Mouse (Mus musculus): Measurements from ENCODE around the gene Cry2. TPM values are rescaled to one million over a fixed set of nuclear protein-coding genes. Genes with fewer than 3 reads are reported as not detected.
A peak's percentile ranks its signal among the peaks of the same experiment; 100 is the strongest.

Gene Cry2
- total and polyA plus RNA-seq, 2 experiments from 2014 or later = 45.5 to 52.0 TPM

DNA sequence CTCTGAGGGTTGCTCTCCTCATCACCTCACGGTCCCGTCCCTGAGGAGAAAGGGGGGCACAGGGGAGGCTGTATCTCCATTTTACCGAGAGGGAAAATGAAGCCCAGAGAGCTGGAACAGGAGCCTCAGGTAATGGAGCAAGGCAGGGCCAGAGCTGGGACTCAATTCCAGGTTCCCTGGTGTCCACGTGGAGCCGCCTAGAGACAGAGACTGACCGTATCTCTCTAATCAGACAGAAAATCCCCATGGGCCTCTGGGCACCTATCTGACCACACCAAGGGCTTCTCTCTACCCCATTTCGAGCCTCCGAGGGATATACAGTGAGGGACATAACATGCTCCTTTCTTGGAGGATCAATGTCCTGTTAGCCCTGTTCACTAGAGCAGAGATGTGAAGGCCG lies 10.7 kb downstream of the Cry2 start:
- ATAC-seq = no peak
- Histone ChIP-seq H3K27me3 (ENCODE audit: insufficient read depth, low read length) (no peaks in the 10 kb centered on the region), H3K4me3 (ENCODE audit: low read length) (no peak overlapping the region), H3K9ac (replicated peaks; ENCODE audit: low read length) (no peak overlapping the region), H3K4me1 (ENCODE audit: insufficient read depth, low read length) (peaks cover 39% of the 10 kb centered on the region), H3K4me2 (ENCODE audit: low read depth, low read length) (no peak overlapping the region), H3K36me3 (ENCODE audit: insufficient read depth, low read length) (peaks cover 45% of the 10 kb centered on the region; the same call in 1 of the 2 replicates), H3K27ac (peak overlapping the region; percentile 85; the same call in 1 of the 2 replicates), H3K9me3 (ENCODE audit: low read length) (no peaks in the 10 kb centered on the region)
- no peak for DNase-seq (ENCODE audit: low spot score)
- WGBS = 83% methylated on average over 9 of the region's 9 CpGs
- TF ChIP-seq CTCF (IDR thresholded peaks at IDR 0.05; ENCODE audit: low read depth) = no peak

DNA sequence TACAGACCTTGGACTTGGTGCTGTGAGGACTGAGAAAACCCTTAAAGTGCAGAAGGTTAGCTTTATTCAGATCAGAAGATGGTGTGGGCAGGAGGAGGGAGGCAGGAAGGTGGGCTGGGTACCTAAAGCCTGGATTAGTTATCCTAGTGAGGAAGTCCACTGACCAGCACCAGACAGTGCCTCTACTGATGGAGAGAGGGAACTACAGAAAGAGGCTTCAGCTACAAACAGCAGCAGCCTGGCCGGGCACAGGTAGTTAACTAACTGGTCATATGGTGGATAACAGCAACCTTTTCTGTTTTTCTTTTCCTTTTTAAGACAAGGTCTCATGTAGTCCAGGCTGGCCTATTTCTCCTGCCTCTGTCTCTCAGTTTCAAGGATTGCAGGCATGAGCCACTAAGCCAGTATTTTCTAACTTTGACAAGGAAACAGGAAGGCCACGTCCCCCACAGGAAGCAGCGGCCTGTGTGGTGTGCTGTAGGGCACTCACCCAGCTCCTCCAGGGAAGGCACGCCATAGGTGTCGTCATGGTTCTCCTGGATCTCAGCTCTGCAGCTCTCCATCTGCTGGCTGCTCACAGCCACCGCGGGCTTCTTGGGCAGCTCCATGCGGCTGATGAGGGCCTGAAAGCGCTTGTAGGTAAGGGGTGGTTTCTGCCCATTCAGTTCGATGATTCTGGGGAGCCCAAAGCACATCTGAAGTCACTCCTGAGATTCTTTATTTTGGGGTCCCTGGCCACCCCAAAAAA lies 11.3 kb downstream of the Cry2 start:
- TF ChIP-seq CTCF (IDR thresholded peaks at IDR 0.05; ENCODE audit: low read depth) = peak; percentile 60
- Histone ChIP-seq H3K27ac (peak overlapping the region; percentile 85; the same call in 1 of the 2 replicates), H3K36me3 (ENCODE audit: insufficient read depth, low read length) (peaks cover 50% of the 10 kb centered on the region; the same call in 1 of the 2 replicates)

DNA sequence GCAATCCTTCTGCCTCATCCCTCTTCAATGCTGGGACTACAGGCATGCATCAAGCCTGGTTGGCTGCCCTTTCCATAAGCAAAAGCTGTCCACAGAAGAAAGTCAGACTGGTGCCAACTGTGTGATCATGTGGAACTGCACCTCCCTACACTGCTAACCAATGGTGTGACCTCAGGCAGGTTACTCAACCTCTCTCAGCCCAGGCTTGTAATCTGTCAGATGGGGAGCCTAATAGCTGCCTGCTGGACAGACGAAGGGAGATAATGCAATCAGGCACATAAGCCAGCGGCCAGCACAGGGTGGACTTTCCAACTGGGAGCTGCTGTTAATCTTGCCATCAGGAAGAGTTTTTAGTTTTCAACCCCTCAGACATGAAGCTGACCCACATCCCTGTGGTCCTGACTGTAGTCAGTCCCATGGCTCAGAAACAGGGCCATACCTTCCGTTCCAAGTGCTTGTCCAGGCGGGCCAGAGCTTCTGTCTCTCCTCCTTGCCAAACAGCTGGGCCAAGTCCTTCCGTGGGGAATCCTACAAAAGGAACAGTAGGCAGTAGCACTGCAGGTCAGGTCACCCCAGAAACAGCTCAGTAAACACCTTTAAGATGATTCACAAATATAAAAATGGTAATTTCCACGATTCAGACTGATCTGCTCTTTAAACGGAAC lies 12.0 kb downstream of the Cry2 start:
- WGBS = 90% methylated on average over 7 of the region's 7 CpGs
- H3K4me3 ChIP-seq (ENCODE audit: low read length) = no peak overlapping the region
- H3K36me3 ChIP-seq (ENCODE audit: insufficient read depth, low read length) = peaks cover 57% of the 10 kb centered on the region; the same call in 1 of the 2 replicates
- no peak for TF ChIP-seq CTCF (IDR thresholded peaks at IDR 0.05; ENCODE audit: low read depth)
- H3K9ac ChIP-seq (replicated peaks; ENCODE audit: low read length) = no peak overlapping the region
- peaks cover 27% of the 10 kb centered on the region for H3K4me1 ChIP-seq (ENCODE audit: insufficient read depth, low read length)
- no peak overlapping the region for H3K27ac ChIP-seq
- H3K4me2 ChIP-seq (ENCODE audit: low read depth, low read length) = no peak overlapping the region
- DNase-seq (ENCODE audit: low spot score) = no peak
- H3K9me3 ChIP-seq (ENCODE audit: low read length) = no peaks in the 10 kb centered on the region
- no peaks in the 10 kb centered on the region for H3K27me3 ChIP-seq (ENCODE audit: insufficient read depth, low read length)
- ATAC-seq = no peak

More for the DNA sequence above, 11.3 kb downstream of the Cry2 start:
- Histone ChIP-seq H3K4me1 (ENCODE audit: insufficient read depth, low read length) (peaks cover 33% of the 10 kb centered on the region), H3K9me3 (ENCODE audit: low read length) (no peaks in the 10 kb centered on the region), H3K27me3 (ENCODE audit: insufficient read depth, low read length) (no peaks in the 10 kb centered on the region), H3K4me3 (ENCODE audit: low read length) (no peak overlapping the region), H3K9ac (replicated peaks; ENCODE audit: low read length) (no peak overlapping the region), H3K4me2 (ENCODE audit: low read depth, low read length) (no peak overlapping the region)
- WGBS = 66% methylated on average over 10 of the region's 10 CpGs
- DNase-seq (ENCODE audit: low spot score) = peak; percentile 52
- no peak; the same call in 1 of the 2 replicates for ATAC-seq

DNA sequence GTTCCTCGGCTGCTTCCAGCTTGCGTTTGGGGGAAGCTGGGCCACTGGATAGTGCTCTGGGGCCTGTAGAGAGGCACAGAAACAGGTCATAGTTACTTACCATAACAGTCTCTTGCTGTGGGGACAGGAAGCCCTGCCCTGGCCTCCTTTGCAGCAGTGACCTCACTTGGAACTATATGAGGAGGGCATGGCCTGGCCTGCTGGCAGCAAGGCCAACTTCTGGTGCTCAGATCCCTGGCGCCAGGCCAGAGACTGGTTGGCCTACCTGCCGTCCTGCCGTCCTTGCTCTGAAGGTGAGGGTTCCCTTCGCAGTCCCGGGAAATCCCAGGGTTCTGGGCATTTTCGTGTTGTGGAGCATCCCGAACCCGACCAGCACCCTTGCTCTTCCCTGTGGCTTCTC lies 22.1 kb downstream of the Cry2 start:
- no peak for TF ChIP-seq CTCF (IDR thresholded peaks at IDR 0.05; ENCODE audit: low read depth)
- WGBS = 92% methylated on average over 10 of the region's 10 CpGs
- no peak overlapping the region for H3K4me2 ChIP-seq (ENCODE audit: low read depth, low read length)

DNA sequence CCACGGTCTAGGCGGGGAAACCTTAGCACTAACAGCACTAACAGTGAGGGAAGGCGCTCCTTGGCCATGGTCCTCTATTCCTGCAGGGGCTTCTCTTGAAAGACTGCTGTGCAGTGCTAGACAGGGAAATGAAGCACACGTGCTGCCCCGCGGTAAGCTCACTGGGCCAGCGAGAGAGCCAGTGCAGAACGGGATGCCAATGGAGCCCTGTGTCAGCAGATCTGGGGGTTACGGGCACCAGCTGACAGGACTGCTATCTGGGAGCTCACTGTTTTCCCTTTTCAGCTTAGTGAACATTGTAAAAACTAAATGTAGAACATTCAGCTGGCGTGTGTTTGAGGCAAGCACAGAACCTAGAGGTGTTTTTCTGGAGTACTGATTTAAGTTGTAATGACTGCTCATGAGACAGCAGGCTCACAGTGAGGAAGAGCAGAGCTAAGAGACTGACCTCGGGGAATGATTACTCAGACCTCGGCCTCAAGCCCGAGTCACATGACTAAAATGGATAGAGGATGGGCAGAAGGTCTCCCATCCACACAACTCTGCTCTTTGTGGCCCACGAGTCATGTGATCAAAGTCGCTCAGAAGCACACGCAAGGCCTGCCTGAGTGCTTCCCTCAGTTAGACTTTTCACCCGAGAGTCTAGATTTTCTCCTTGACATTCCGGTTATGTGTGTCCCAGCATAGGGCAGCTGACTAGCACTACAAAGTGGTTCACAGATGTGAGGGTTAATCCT lies 25.4 kb downstream of the Cry2 start:
- no peak for DNase-seq (ENCODE audit: low spot score)
- Histone ChIP-seq H3K4me3 (ENCODE audit: low read length) (no peak overlapping the region), H3K9me3 (ENCODE audit: low read length) (no peaks in the 10 kb centered on the region), H3K36me3 (ENCODE audit: insufficient read depth, low read length) (peaks cover 80% of the 10 kb centered on the region), H3K4me1 (ENCODE audit: insufficient read depth, low read length) (no peaks in the 10 kb centered on the region; the same call in 1 of the 2 replicates), H3K27ac (no peak overlapping the region), H3K4me2 (ENCODE audit: low read depth, low read length) (no peak overlapping the region), H3K27me3 (ENCODE audit: insufficient read depth, low read length) (no peaks in the 10 kb centered on the region), H3K9ac (replicated peaks; ENCODE audit: low read length) (no peak overlapping the region)
- TF ChIP-seq CTCF (IDR thresholded peaks at IDR 0.05; ENCODE audit: low read depth) = no peak
- WGBS = 86% methylated on average over 18 of the region's 18 CpGs
- ATAC-seq = no peak

More for the DNA sequence above, 22.1 kb downstream of the Cry2 start:
- Histone ChIP-seq H3K27me3 (ENCODE audit: insufficient read depth, low read length) (no peaks in the 10 kb centered on the region), H3K9me3 (ENCODE audit: low read length) (no peaks in the 10 kb centered on the region), H3K27ac (no peak overlapping the region), H3K9ac (replicated peaks; ENCODE audit: low read length) (no peak overlapping the region), H3K36me3 (ENCODE audit: insufficient read depth, low read length) (peaks cover 89% of the 10 kb centered on the region), H3K4me3 (ENCODE audit: low read length) (no peak overlapping the region), H3K4me1 (ENCODE audit: insufficient read depth, low read length) (no peaks in the 10 kb centered on the region)
- ATAC-seq (no peak), DNase-seq (ENCODE audit: low spot score) (no peak)

DNA sequence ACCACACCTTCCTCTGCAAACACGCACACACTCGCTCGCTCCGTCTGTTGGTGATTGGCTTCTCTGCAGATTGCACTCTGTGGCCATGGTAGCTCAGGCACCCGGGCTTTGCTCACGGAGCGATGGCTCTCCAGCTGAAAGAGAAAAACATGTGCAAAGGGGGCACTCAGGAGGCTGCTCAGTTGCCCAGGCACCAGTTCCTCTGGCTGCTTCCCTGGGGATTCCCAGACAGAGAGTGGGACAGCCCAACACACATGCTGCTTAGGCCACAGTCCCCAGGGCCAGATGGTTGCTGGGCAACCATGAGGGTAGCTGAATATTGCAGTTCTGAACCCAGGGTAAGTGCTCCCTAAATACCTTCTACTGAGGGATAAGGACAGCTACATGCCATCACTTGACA lies 28.2 kb downstream of the Cry2 start:
- DNase-seq (ENCODE audit: low spot score) (no peak), ATAC-seq (no peak)
- Histone ChIP-seq H3K27me3 (ENCODE audit: insufficient read depth, low read length) (no peaks in the 10 kb centered on the region), H3K4me1 (ENCODE audit: insufficient read depth, low read length) (peaks cover 9% of the 10 kb centered on the region), H3K4me3 (ENCODE audit: low read length) (no peak overlapping the region), H3K27ac (no peak overlapping the region; the same call in 1 of the 2 replicates), H3K9me3 (ENCODE audit: low read length) (no peaks in the 10 kb centered on the region), H3K36me3 (ENCODE audit: insufficient read depth, low read length) (peaks cover 54% of the 10 kb centered on the region), H3K9ac (replicated peaks; ENCODE audit: low read length) (no peak overlapping the region), H3K4me2 (ENCODE audit: low read depth, low read length) (no peak overlapping the region)
- 43% methylated on average over 7 of the region's 7 CpGs for WGBS
- no peak for TF ChIP-seq CTCF (IDR thresholded peaks at IDR 0.05; ENCODE audit: low read depth)
